Mouse (Mus musculus) heart, adult 9 months (tissue): ENCODE measurements around the gene Cby3.
A peak's percentile ranks its signal among the peaks of the same experiment; 100 is the strongest.

ENCODE experiments used
- DNase-seq, 2 experiments: peaks; one replicate each; pipeline ENCODE4 v3.0.0; 2022; ENCODE audit warnings: low spot score in 2 of 2

The Cby3 gene

GRCm38 (mm10) chr11:50389616-50390015, 35.4 kb downstream of the Cby3 start:
- DNase-seq, result no peak

GRCm38 (mm10) chr11:50391272-50391960, 37.2 kb downstream of the Cby3 start:
- no peak for DNase-seq

GRCm38 (mm10) chr11:50393306-50393705, 39.0 kb downstream of the Cby3 start:
- DNase-seq, result no peak

- no peak for DNase-seq
These were observed 40.5 kb downstream of the Cby3 start for GRCm38 (mm10) chr11:50394731-50395130.

- no peak for DNase-seq
These were observed 42.6 kb downstream of the Cby3 start for GRCm38 (mm10) chr11:50396766-50397307.

GRCm38 (mm10) chr11:50397316-50397715, 43.1 kb downstream of the Cby3 start:
- no peak for DNase-seq

GRCm38 (mm10) chr11:50398803-50399202, 44.5 kb downstream of the Cby3 start:
- no peak for DNase-seq

GRCm38 (mm10) chr11:50402481-50402880, 48.2 kb downstream of the Cby3 start:
- DNase-seq, result no peak

GRCm38 (mm10) chr11:50403367-50404014, 49.2 kb downstream of the Cby3 start:
- DNase-seq, result peak; percentile 19 to 38

- no peak for DNase-seq
These were observed 53.0 kb downstream of the Cby3 start for GRCm38 (mm10) chr11:50407235-50407634.
